Mouse (Mus musculus) liver, adult 10 weeks (tissue): ENCODE data around the gene Ldhc. TPM values are rescaled to one million over a fixed set of nuclear protein-coding genes. Genes with fewer than 3 reads are reported as not detected.

Experiments used
- polyA plus RNA-seq: library from polyadenylated mRNA; stranded (reverse); fragments of 350-450 nt; fragmentation: Illumina TruSeq; extraction: RNeasy Lipid Tissue Mini Kit (QIAGEN cat#74804); gene quantifications from one replicate; pipeline ENCODE4 v1.2.3, GENCODE M21; 2014; ENCODE audit warnings: low read depth, low replicate concordance

Ldhc gene
- not detected for polyA plus RNA-seq

GRCm38 (mm10) chr7:46860996-46861395 lies at the start of gene Ldhc:
TSS of gene Ldhc (plus strand) at chr7:46861203.

GRCm38 (mm10) chr7:46840787-46841525 lies 20.0 kb upstream of the Ldhc start, which contains the start of gene Ldha:
TSS of gene Ldha (plus strand) at chr7:46841475.

GRCm38 (mm10) chr7:46919551-46920176 lies 58.7 kb downstream of the Ldhc start, which contains the start of gene Tsg101:
TSS of gene Tsg101 (minus strand) at chr7:46919969.

Other genes starting within 250 kb of the Ldhc start
- gene Sergef, start 221.4 kb upstream of the Ldhc start, polyA plus RNA-seq: 0.53 TPM
- gene Tph1, start 188.7 kb upstream of the Ldhc start, polyA plus RNA-seq: not detected
- gene Saal1, start 150.5 kb upstream of the Ldhc start, polyA plus RNA-seq: 1.7 TPM
- gene Saa3, start 145.5 kb upstream of the Ldhc start, polyA plus RNA-seq: 2.5 TPM
- 131 TPM for gene Saa4, start 128.6 kb upstream of the Ldhc start, polyA plus RNA-seq
- 34.8 TPM for gene Saa1, start 118.2 kb upstream of the Ldhc start, polyA plus RNA-seq
- gene Saa2, start 109.4 kb upstream of the Ldhc start, polyA plus RNA-seq: 15.8 TPM
- 10.3 TPM for gene Hps5, start 65.1 kb upstream of the Ldhc start, polyA plus RNA-seq
- 45.7 TPM for gene Gtf2h1, start 65.1 kb upstream of the Ldhc start, polyA plus RNA-seq
- gene Ldha, start 19.7 kb upstream of the Ldhc start, polyA plus RNA-seq: 219 TPM
- 126 TPM for gene Tsg101, start 58.8 kb downstream of the Ldhc start, polyA plus RNA-seq
- 13.9 TPM for gene Uevld, start 97.3 kb downstream of the Ldhc start, polyA plus RNA-seq
- not detected for gene Gm9999, start 122.4 kb downstream of the Ldhc start, polyA plus RNA-seq
- gene Spty2d1, start 147.2 kb downstream of the Ldhc start, polyA plus RNA-seq: 14.2 TPM
- gene Tmem86a, start 189.4 kb downstream of the Ldhc start, polyA plus RNA-seq: 1.2 TPM